In the genomic region with DNA sequence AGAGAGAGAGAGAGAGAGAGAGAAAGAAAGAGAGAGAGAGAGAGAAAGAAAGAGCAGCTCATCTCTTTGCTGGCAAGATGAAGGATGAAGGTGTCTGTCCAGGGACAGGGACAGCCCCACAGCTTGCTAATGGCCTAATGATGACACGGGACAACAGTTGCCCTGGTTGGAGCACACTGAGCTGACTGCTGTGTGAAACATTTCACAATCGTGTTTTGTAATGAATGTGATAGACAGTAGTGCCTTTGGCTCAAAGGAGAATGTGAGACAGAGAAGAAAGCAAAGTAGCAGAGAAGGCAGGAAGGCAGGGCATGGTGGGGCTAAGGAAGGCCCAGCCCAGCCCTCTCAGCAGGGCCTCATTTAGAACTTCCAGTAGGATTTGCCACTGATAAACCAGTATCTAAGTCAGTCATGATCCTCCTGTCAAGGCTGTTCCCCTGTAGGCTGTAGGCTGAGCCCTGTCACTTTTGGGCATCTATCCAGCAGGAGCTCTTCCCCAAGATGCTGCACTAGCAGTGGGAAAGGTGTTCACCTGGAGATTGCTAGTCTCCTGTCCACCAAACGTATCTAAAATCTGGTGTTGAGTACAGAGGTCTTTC, we compare ENCODE assay signal across 24 mouse cellular contexts. TPM values are rescaled to one million over a fixed set of nuclear protein-coding genes. Genes with fewer than 3 reads are reported as not detected.
A peak's percentile ranks its signal among the peaks of the same experiment; 100 is the strongest.
DNase-seq lines count a peak whose midpoint lies in the region; ATAC-seq and TF ChIP-seq lines count a peak whose summit lies in the region.
"Had no signal": no experiment of that assay in that cellular context is flagged by ENCODE, and none has a peak within 500 bp of the region (broad histone marks: within the 10 kb centered on the region; RNA-seq: fewer than 3 reads in every experiment).

No protein-coding gene starts in this region.

- no peaks in the 10 kb centered on the region for H3K9me3 ChIP-seq in lung, embryonic 16.5 days (ENCODE audit: control insufficient read depth, low read length)
- H3K9me3 ChIP-seq: kidney, embryonic 15.5 days; limb, embryonic 15.5 days had no signal

- H3K4me1 ChIP-seq in lung, embryonic 16.5 days (replicated peaks; ENCODE audit: control insufficient read depth, insufficient read depth, low read length), result no peaks in the 10 kb centered on the region
- H3K4me1 ChIP-seq: kidney, embryonic 15.5 days; limb, embryonic 15.5 days had no signal

- 39% methylated on average over 3 of the region's 3 CpGs for WGBS in lung, embryonic 16.5 days

- H3K36me3 ChIP-seq in lung, embryonic 16.5 days (ENCODE audit: control insufficient read depth, insufficient read depth, low read length), result no peaks in the 10 kb centered on the region
- H3K36me3 ChIP-seq: kidney, embryonic 15.5 days; limb, embryonic 15.5 days had no signal

- intact Hi-C loops in left cerebral cortex, adult 2 months (cut with DNase I), result no loop called here

- peak; percentile 32; the same call in 1 of the 2 replicates for ATAC-seq in lung, embryonic 16.5 days (ENCODE audit: low read depth)
- peak; percentile 70 for ATAC-seq in megakaryocyte progenitor cell, adult 5-6 weeks (replicated peaks; ENCODE audit: poor library complexity)
- ATAC-seq: forebrain, embryonic 16.5 days; hindbrain, embryonic 16.5 days; Patski had no signal

- peak; percentile 40 for DNase-seq in adrenal gland, postnatal 14 days
- no peak for DNase-seq in adrenal gland, postnatal 4 days (ENCODE audit: low spot score in 2 of 2)
- DNase-seq in lung, postnatal 10 days, result no peak
- peak; percentile 31 for DNase-seq in fat pad, adult 2 months (ENCODE audit: extremely low read depth, low read depth, low spot score)
- DNase-seq in left cerebral cortex, adult 2 months (ENCODE audit: extremely low spot score in 1 of 2, low spot score in 2 of 2), result no peak
- DNase-seq: cerebellum, adult 18-20 months; cerebellum, postnatal 25 days; gastrocnemius, postnatal 10 days; heart, adult 11 months; kidney, adult 11 months; kidney, postnatal 36 days; left cerebral cortex, postnatal 4 days; lung, embryonic 14.5 days; midbrain, embryonic 14.5 days; thymus, adult 2 months had no signal

- no peak overlapping the region for H3K27ac ChIP-seq in lung, embryonic 16.5 days (ENCODE audit: low read length)
- no peak overlapping the region for H3K27ac ChIP-seq in left cerebral cortex, adult 2 months
- H3K27ac ChIP-seq: kidney, embryonic 15.5 days; limb, embryonic 15.5 days; stomach, postnatal 0 days had no signal

- H3K27me3 ChIP-seq in lung, embryonic 16.5 days (ENCODE audit: control insufficient read depth, insufficient read depth, low read depth, low read length), result no peaks in the 10 kb centered on the region
- H3K27me3 ChIP-seq: limb, embryonic 15.5 days had no signal

- no peak overlapping the region for H3K4me2 ChIP-seq in lung, embryonic 16.5 days (ENCODE audit: low read depth, low read length)
- H3K4me2 ChIP-seq: heart, embryonic 11.5 days; kidney, embryonic 15.5 days; limb, embryonic 15.5 days; lung, embryonic 14.5 days had no signal

- H3K9ac ChIP-seq in lung, embryonic 16.5 days (ENCODE audit: low read length), result no peak overlapping the region
- H3K9ac ChIP-seq: kidney, embryonic 15.5 days; limb, embryonic 15.5 days; lung, embryonic 14.5 days had no signal

- no peak overlapping the region for H3K4me3 ChIP-seq in lung, embryonic 16.5 days (ENCODE audit: low read length)
- H3K4me3 ChIP-seq in left cerebral cortex, adult 2 months, result no peak overlapping the region
- H3K4me3 ChIP-seq: kidney, embryonic 15.5 days; limb, embryonic 15.5 days had no signal

- no peak for TF ChIP-seq CTCF in left cerebral cortex, adult 2 months (IDR thresholded peaks at IDR 0.05)

RNA-seq across cellular contexts. Expression of a gene that starts 54.2 kb away (rescaled TPM):
- total RNA-seq in adrenal gland, postnatal 14 days (2021), result 28.2 and 49.7 TPM in 2 replicates
- 10 to 100 TPM; 33.2 to 33.3 TPM for total RNA-seq in adrenal gland, postnatal 4 days (2021)
- 2.8 and 2.9 TPM in 2 replicates for polyA plus RNA-seq in lung, embryonic 16.5 days (2015; fragmentation: Nextera tagmentation; extraction: Ambion mirVana)
- 4.6 and 6.0 TPM in 2 replicates for total RNA-seq in megakaryocyte progenitor cell, adult 5-6 weeks (2015)
- 2.7 and 4.9 TPM in 2 replicates for total RNA-seq in megakaryocyte progenitor cell, adult 5-6 weeks (2017)
- total RNA-seq in left cerebral cortex, adult 2 months (2021), result 100 to 1,000 TPM in 1 of 2 experiments, 10 to 100 TPM in 1; 67.1 to 111 TPM

Comparison
In these comparisons a context has a peak if more than half of its experiments do, and no peak if none do; other contexts are left out.
1. DNase-seq: peak in adrenal gland, postnatal 14 days (single experiment) and fat pad, adult 2 months (single experiment); none in adrenal gland, postnatal 4 days (0 of 2), lung, postnatal 10 days (single experiment) and left cerebral cortex, adult 2 months (0 of 2).